Mouse (Mus musculus) heart, embryonic 11.5 days (tissue): ENCODE results near the gene Fam43b. TPM values are rescaled to one million over a fixed set of nuclear protein-coding genes. Genes with fewer than 3 reads are reported as not detected.

Experiments used
- ATAC-seq: fragments of 200-750 bp; cut with Nextera tagmentation; replicated peaks from 2 replicates; pipeline ENCODE4 v1.8.0; 2017; ENCODE audit warnings: moderate library complexity; ENCODE audit not compliant: insufficient number of reproducible peaks, low FRiP score, low TSS enrichment
- H3K27ac ChIP-seq: fragments of 300-500 bp; sonication (generic); 2 replicates; pipeline ENCODE4 v1.5.1; 2014; ENCODE audit warnings: mild to moderate bottlenecking, low read depth, low read length
- H3K27me3 ChIP-seq: fragments of 300-500 bp; sonication (generic); 2 replicates; pipeline ENCODE4 v1.6.1; 2014; ENCODE audit warnings: mild to moderate bottlenecking, low read length, mixed read lengths; ENCODE audit not compliant: control insufficient read depth, insufficient read depth
- H3K36me3 ChIP-seq: fragments of 300-500 bp; sonication (generic); 2 replicates; pipeline ENCODE4 v1.6.1; 2014; ENCODE audit warnings: mild to moderate bottlenecking, low read length, moderate library complexity, mixed read lengths; ENCODE audit not compliant: control insufficient read depth, insufficient read depth
- H3K4me1 ChIP-seq: fragments of 300-500 bp; sonication (generic); 2 replicates; pipeline ENCODE4 v1.6.1; 2014; ENCODE audit warnings: low read length; ENCODE audit not compliant: control insufficient read depth, insufficient read depth
- H3K4me2 ChIP-seq: fragments of 300-500 bp; sonication (generic); 2 replicates; pipeline ENCODE4 v1.6.1; 2014; ENCODE audit warnings: mild to moderate bottlenecking, moderate library complexity
- H3K4me3 ChIP-seq: fragments of 300-500 bp; sonication (generic); 2 replicates; pipeline ENCODE4 v1.5.1; 2014; ENCODE audit warnings: low read depth, low read length
- H3K9ac ChIP-seq: fragments of 300-500 bp; sonication (generic); 2 replicates; pipeline ENCODE4 v1.6.1; 2014; ENCODE audit warnings: mild to moderate bottlenecking, low read depth, low read length, moderate library complexity
- H3K9me3 ChIP-seq: fragments of 300-500 bp; sonication (generic); replicated peaks from 2 replicates; pipeline ENCODE4 v1.6.1; 2016; ENCODE audit warnings: low read length; ENCODE audit not compliant: control insufficient read depth
- WGBS: fragments of 180-500 bp; shearing (Covaris S2); extraction: QIAGEN DNeasy Blood & Tissue Kit; methylation state at CpG from one replicate; pipeline ENCODE4 v1.1.7; 2014; ENCODE audit not compliant: insufficient replicate concordance; 5-methylcytosine and 5-hydroxymethylcytosine counted together
- polyA plus RNA-seq: library from polyadenylated mRNA; unstranded; fragments of >200 nt; fragmentation: Nextera tagmentation; extraction: Ambion mirVana; gene quantifications from 2 replicates; pipeline ENCODE4 v1.2.1, GENCODE M21; 2014

Gene Fam43b
- polyA plus RNA-seq, 1 experiment from 2014 or later, result 0.07 TPM

DNA sequence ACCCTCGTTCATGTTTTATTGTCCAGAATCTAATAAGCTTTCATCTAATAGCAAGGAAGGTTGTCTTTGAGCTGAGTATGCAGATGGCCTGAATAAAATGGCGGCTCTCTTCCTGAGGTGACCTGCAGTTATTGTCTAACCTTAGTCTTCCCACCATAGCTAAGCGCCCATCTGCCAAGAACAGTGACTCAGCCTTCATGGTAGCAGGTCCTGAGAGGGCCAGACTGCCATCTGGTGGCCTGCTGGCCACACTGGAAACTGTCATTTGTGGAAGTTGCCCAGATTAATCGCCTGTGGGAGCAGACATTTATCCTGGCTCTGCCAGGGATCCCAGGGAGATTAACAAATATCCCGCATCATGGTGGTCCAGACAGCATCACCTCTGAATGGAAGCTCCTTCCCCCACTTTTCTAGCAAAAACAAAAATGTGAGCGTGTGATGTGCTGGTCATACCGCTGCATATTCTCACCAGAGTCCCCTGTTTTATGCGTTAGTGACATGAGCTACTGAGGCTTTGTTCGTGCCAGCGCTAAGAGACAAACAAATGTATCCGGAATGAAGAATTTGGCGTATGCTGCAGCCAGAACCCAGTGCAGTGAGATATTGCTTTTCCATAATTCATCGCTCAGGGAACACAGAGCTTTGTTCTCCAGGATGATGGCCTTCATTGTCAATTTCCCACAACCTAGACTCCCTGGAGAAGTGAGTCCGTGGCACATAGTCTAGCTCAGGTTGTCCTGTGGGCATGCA is 17.1 kb downstream of the Fam43b start:
- Histone ChIP-seq H3K27me3 (peaks cover 12% of the 10 kb centered on the region; the same call in 1 of the 2 replicates), H3K4me3 (no peak overlapping the region), H3K36me3 (no peaks in the 10 kb centered on the region), H3K9me3 (no peaks in the 10 kb centered on the region), H3K27ac (no peak overlapping the region), H3K9ac (no peak overlapping the region), H3K4me2 (no peak overlapping the region), H3K4me1 (no peaks in the 10 kb centered on the region)
- 57% methylated on average over 14 of the region's 14 CpGs for WGBS
- ATAC-seq, result no peak

DNA sequence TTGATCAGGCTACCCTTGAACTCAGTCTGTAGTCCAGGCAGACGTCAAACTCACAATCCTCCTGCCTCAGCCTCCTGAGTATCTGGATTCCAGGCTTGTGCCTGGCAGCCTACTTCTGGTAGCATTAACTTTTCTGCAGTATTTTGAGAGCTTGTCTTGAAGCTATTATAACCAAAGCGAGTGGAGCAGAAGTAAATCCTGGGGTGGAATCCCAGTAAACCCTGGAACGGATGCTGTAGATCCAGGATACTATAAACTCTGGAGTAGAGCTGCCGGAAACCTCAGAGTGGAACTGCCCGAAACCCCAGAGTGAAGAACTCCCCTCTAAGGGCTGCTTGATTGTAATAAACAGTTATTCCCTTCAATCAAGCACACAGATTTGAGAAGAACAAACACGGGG is 18.8 kb downstream of the Fam43b start:
- 50% methylated on average over 6 of the region's 6 CpGs for WGBS
- no peaks in the 10 kb centered on the region for H3K4me1 ChIP-seq
- H3K9ac ChIP-seq, result no peak overlapping the region
- H3K27me3 ChIP-seq, result peaks cover 12% of the 10 kb centered on the region; the same call in 1 of the 2 replicates
- no peak overlapping the region for H3K4me2 ChIP-seq
- H3K4me3 ChIP-seq, result no peak overlapping the region
- no peaks in the 10 kb centered on the region for H3K9me3 ChIP-seq
- ATAC-seq, result no peak
- no peaks in the 10 kb centered on the region for H3K36me3 ChIP-seq
- H3K27ac ChIP-seq, result no peak overlapping the region

DNA sequence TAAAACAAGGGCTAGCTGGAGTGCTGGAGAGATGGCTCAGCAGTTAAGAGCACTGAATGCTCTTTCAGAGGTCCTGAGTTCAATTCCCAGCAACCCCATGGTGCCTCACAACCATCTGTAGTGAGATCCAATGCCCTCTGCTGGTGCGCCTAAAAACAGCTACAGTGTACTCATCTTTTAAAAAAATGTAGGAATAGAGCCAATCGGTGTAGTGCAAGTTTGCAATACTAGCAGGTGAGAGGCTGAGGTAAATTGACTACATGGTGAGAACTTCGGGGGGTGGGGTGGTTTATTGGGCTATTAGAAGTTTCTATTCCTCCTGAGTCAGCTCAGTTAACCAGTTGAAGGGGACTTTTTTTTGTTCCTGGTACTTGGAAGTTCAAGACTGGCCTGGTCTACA is 21.2 kb downstream of the Fam43b start:
- ATAC-seq, result no peak
- Histone ChIP-seq H3K9me3 (no peaks in the 10 kb centered on the region), H3K27ac (no peak overlapping the region), H3K27me3 (0 out of 2 replicates have a peak, but pooled peaks cover 6% of the 10 kb centered on the region), H3K36me3 (no peaks in the 10 kb centered on the region), H3K4me2 (no peak overlapping the region), H3K4me1 (no peaks in the 10 kb centered on the region), H3K9ac (no peak overlapping the region), H3K4me3 (no peak overlapping the region)
- 76% methylated on average over 3 of the region's 3 CpGs for WGBS

DNA sequence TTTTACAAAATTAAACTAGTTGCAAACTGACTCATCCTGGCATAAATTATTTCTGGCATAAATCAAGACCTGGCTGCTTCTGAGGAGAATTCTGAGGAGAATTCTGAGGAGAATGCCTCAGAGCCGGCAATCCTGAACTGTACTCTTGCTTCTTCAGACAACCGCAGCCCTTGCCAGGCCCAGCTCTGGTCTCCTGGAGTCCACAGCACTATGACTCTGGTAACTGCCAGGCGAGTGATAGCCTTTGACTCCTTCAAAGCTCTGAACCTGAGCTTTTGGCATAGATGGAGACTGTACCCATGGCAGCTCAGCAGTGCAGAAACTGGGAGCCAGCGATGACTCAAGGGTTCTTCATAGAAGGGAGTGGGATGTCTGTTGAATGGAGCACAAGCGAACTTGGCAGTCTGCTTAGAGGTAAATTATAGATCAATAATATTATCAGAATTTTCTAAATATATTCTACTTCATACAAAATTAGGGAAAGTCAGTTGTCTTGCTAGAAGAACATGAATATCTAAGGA is 25.3 kb downstream of the Fam43b start:
- Histone ChIP-seq H3K9ac (no peak overlapping the region), H3K9me3 (no peaks in the 10 kb centered on the region), H3K27me3 (no peaks in the 10 kb centered on the region; the same call in 1 of the 2 replicates), H3K4me2 (no peak overlapping the region), H3K4me3 (no peak overlapping the region), H3K27ac (no peak overlapping the region), H3K36me3 (no peaks in the 10 kb centered on the region), H3K4me1 (peaks cover 5% of the 10 kb centered on the region; the same call in 1 of the 2 replicates)
- no peak for ATAC-seq
- 75% methylated on average over 5 of the region's 5 CpGs for WGBS

DNA sequence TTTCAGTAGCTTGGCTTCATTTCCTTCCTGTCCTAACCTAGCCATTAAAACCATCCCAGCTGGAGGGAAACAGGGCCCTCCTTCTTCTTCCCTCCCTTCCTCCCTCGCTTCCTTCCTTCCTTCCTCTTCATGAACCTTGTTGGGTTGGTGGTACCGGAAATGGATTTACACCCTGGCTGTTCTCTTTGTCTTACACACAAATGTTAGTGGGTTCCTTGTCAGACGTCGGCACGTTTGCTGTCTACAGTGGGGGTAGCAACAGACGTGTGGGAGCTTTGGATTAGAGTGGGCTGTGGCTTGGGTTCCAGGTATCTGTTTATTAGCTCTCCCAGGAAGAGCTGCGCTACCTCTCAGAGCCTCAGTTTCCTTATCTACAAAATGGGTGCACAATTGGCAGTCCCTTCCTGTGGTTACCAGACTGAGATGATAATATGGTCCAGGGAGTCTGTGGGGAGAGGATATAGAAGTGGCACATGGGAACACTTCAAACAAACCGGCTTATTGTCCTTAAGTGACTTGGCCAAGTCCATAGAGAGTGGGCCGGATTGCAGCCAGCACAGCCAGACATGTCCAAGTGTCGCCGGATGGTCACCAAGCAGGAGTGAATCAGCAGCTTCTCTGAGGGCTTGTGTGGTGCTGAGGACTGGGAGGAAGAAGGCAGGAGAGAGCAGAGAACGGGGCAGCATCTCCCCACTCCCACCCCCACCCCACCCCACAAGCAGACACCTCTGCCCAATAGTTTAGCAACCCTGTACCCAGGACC is 27.6 kb downstream of the Fam43b start:
- Histone ChIP-seq H3K4me1 (peaks cover 5% of the 10 kb centered on the region; the same call in 1 of the 2 replicates), H3K9ac (no peak overlapping the region), H3K36me3 (no peaks in the 10 kb centered on the region), H3K4me2 (no peak overlapping the region), H3K27ac (no peak overlapping the region), H3K27me3 (peaks cover 2% of the 10 kb centered on the region; the same call in 1 of the 2 replicates), H3K9me3 (no peaks in the 10 kb centered on the region), H3K4me3 (no peak overlapping the region)
- 74% methylated on average over 12 of the region's 12 CpGs for WGBS
- no peak for ATAC-seq

DNA sequence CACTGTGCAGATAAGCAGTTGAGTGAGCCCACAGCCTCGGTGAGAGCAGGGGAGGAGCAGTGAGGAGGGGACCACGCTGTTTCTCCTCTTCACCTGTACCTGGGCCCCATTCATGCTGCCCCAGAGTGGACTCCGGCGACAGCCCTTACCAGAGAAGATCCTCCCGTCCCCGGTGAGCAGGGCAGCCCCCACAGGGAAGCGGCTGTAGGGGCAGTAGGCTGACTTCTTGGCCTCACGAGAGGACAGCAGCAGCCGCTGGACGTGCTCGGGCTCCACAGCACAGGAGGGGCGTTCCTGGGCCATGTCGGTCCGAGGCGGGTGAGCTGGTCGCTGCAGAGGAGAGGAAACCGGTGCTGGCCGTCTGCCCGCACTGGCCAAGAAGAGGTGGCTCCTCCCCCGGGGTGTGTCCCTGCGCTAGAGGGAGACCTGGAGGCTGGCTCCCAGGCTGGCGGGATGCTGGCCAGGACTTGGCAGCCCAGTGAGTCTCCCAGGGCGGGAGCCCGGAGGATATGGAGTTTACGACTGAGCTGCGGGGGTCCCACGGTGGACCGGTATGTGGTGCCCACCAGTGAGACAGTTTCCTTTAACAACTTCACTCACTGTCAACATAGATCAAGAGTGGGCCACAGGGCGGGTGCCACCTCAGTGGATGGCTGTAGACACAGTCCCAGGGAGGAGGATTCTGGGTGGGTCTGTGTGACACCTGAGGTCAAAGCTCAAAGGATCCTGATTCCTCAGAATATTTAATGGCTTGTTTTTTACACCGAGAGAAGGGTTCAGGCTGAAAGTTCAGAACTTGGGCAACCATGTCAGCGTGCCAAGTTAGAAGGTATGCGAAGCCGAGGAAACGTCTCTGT is 28.5 kb downstream of the Fam43b start, which contains the start of gene Cda:
TSS of gene Cda (minus strand) at position 352 of the 857 bp plus-strand sequence.
- no peak within 1 kb of the TSS for H3K27ac ChIP-seq
- 9% methylated on average over 34 of the region's 34 CpGs for WGBS
- H3K9me3 ChIP-seq, result no peaks in the 10 kb centered on the region
- peaks cover 2% of the 10 kb centered on the region; the same call in 1 of the 2 replicates for H3K27me3 ChIP-seq
- peak within 1 kb of the TSS; percentile 62 for H3K9ac ChIP-seq
- peak; percentile 84 for ATAC-seq
- H3K4me3 ChIP-seq, result peak within 1 kb of the TSS; percentile 48
- peaks cover 5% of the 10 kb centered on the region; the same call in 1 of the 2 replicates for H3K4me1 ChIP-seq
- no peaks in the 10 kb centered on the region for H3K36me3 ChIP-seq
- peak within 1 kb of the TSS; percentile 83 for H3K4me2 ChIP-seq

DNA sequence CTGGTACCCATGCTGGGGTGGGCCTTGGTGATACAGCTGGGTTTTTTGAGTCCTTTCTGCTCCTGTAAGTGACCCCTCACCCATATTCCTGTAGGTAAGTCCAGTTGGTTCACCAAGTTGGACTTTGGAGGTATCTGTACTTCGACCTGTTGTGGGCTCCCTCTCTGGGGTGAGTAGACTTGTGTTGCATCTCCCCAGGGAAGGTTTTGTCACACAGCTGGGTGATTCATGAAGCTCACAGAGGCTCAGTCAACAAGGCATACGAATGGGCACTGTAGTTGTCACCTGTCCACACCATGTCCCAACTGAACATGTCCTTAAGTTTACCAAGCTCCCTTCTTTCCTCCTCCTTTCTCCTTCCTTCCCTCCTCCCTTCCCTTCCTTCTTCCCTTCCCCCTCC is 29.8 kb downstream of the Fam43b start:
- H3K9me3 ChIP-seq, result no peaks in the 10 kb centered on the region
- H3K9ac ChIP-seq, result no peak overlapping the region
- H3K4me1 ChIP-seq, result peaks cover 5% of the 10 kb centered on the region; the same call in 1 of the 2 replicates
- H3K27me3 ChIP-seq, result peaks cover 6% of the 10 kb centered on the region; the same call in 1 of the 2 replicates
- no peak overlapping the region for H3K4me3 ChIP-seq
- ATAC-seq, result no peak
- H3K4me2 ChIP-seq, result no peak overlapping the region
- H3K27ac ChIP-seq, result no peak overlapping the region
- 80% methylated on average over 2 of the region's 2 CpGs for WGBS
- H3K36me3 ChIP-seq, result no peaks in the 10 kb centered on the region

DNA sequence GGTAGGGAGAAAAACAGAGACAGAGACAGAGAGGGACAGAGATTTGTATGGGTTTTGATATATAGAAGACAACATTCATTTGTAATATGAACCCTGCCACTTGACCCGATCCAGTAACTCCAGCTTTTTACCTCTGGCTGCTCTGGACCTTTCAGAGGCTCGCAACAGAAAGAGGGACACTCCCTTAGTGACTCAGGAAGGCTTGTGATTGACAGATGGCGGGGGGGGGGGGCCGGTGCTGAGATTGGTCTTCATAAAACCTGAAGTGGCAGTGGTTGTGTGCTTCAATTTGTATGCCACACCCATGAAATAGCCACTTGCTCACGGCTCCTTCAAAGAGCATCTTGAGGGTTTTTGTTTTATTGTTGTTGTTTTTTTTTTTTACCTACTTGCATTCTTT is 32.8 kb downstream of the Fam43b start:
- peaks cover 15% of the 10 kb centered on the region; the same call in 1 of the 2 replicates for H3K27me3 ChIP-seq
- no peak for ATAC-seq
- H3K9me3 ChIP-seq, result no peaks in the 10 kb centered on the region
- H3K4me3 ChIP-seq, result no peak overlapping the region
- no peaks in the 10 kb centered on the region for H3K36me3 ChIP-seq
- 68% methylated on average over 5 of the region's 5 CpGs for WGBS
- no peak overlapping the region for H3K4me2 ChIP-seq
- H3K9ac ChIP-seq, result no peak overlapping the region
- H3K27ac ChIP-seq, result no peak overlapping the region
- peaks cover 5% of the 10 kb centered on the region; the same call in 1 of the 2 replicates for H3K4me1 ChIP-seq
